Mouse (Mus musculus) liver, adult 2 months (tissue): ENCODE data around the gene Ephb3.

Experiments used
- CTCF ChIP-seq: fragments of 200-500 bp; IDR thresholded peaks from 2 replicates; pipeline ENCODE4 v1.5.1; 2011; ENCODE audit warnings: low read depth, low read length, control low read depth
- POLR2A ChIP-seq: fragments of 200-500 bp; IDR thresholded peaks from 2 replicates; pipeline ENCODE4 v1.6.1; 2011; ENCODE audit warnings: low read length, control low read depth; ENCODE audit not compliant: insufficient read depth; ENCODE audit errors: extremely low read depth

DNA sequence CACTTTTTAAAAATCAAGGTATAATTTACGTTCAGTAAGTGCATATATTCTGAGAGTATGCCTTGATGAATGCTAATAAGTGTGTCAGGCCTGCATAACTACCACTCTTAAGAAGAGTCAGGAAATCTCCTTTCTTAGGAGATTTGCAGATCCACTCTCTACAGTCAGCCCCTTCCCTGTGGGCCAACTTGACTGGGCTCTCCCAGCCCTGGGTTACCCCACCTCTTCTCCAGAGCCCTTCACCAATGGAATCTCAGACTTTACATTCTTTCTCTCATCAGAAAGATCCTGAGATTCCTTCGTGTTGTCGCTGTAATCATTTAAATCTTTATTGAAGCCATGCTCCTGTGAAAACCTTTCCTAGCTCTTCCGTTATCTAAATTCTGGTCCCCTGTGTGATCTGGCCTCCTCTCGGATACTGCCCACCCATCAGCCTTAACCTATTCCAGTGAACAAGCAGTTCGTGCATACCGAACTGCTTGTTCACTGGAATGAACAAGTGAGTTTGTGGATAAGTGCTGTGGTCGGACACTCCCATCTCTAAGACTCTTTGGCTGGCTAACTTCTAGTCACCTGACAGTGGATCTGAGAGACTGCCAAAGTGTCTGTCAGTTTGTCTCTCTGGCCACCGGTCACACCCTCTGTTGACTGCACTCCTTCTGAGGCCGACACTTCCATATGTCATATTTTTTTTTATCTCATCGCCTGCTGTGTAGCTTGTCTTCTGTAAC lies 51.2 kb downstream of the Ephb3 start:
- TF ChIP-seq POLR2A (no peak), CTCF (no peak)
